Mouse (Mus musculus) right cerebral cortex, postnatal 4 days (tissue): Measurements from ENCODE around the gene Lyar.
A peak's percentile ranks its signal among the peaks of the same experiment; 100 is the strongest.

ENCODE experiments used
- DNase-seq: peaks from one replicate; pipeline ENCODE4 v3.0.0-alpha.2; 2022

Lyar gene

GRCm38 (mm10) chr5:38256551-38256950 lies 36.3 kb downstream of the Lyar start:
- no peak for DNase-seq

DNA sequence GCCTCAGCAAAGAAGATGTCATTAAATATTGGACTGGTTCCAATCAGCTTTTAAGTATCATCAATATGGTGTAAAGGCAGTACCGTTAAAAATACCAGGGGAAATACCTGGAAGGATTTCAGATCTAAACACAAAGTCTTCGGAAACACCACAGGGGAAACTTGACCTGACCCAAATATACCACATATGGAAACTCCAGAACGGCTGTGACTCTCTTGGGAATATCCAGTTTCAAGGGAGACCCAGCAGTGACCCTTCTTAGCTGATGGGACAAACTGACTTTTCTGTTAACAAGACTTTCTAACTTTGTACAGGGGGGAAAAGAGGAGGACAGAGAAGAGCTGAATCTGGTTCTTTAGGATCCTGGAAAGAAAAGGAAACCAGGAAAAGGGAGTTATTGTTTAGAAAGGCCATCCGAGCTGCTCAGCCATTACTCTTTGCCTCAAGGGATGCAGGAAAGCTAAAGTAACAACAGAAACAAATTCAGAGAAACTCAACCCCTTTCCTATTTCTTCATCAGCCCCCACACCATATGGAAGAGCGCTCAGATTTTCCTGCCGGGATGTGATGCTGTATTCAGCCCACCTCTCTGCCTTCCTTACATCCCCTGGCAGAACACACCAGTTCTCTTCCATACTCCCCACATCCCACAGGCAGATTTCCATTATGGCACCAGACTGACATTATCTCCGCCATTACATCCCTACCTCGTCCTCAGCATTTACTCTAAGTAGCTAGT lies 37.9 kb downstream of the Lyar start:
- no peak for DNase-seq

GRCm38 (mm10) chr5:38258773-38259146 lies 38.5 kb downstream of the Lyar start:
- no peak for DNase-seq

- no peak for DNase-seq
Observed at GRCm38 (mm10) chr5:38259455-38260106, 39.3 kb downstream of the Lyar start.

- peak; percentile 70 for DNase-seq
Observed at GRCm38 (mm10) chr5:38260107-38260682, 39.9 kb downstream of the Lyar start, which contains the start of gene Tmem128. TSS of gene Tmem128 (plus strand) at chr5:38260185.

DNA sequence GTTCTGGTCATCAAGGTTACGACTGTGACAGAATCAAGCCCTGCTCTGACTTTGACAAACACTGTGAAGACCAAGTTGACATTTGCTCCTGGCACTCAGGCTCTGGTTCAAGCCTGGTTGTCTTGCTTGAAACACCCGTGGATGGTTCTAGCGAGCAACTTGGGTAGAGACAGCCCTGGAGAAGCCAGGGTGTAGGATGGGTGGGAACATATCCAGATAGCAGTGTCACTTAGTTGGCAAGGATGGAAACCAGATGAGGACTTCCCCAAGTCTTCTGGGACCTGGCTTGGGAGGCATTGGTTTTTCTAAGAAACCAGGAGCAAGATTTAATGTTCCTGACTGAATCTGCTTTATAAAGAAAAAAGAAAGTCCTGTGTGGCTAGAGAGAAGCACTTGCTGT lies 50.7 kb downstream of the Lyar start:
- DNase-seq: no peak

- DNase-seq: no peak
Observed at GRCm38 (mm10) chr5:38273831-38274230, 53.6 kb downstream of the Lyar start.

DNA sequence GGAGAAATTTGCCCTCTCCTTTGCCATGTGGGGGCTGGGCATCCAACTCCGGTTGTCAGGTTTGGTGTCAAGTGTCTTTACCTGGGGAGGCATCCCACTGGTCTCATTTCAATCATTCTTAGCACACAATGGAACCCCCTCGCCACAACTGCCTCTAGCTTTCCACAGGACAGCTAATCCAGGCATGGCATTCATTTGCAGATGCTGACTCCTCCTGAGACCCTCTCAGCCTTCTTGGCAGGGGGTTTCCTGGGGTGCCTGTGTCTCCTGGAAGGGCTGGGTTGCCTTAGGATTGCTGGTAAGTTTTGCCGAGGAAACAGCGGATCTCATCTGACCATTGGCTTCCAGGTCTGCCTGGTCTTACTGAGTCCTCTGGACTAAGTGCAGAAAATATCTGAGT lies 55.5 kb downstream of the Lyar start, which contains the start of gene Otop1:
Gene Otop1 (plus strand): TSS at position 202 of the 400 bp plus-strand sequence.
- DNase-seq: no peak

DNA sequence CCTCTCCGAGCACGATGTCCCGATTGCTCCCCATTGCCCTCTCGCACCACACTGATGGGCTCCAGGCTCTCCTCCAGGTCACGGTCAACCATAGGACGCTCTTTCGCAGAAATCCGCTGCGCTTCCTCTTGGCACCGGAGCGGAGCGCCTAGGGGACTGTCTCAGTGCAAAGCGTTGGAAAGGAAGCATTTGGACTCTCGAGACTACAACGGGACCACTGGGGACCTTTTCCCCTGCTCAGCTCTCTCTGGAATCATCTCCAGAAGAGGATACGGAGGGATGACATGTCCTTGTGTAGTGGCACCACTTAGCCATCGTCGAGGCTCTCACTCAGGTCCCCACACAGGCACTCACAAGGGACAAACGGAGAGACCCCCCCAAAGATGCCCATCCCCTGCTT lies 56.2 kb downstream of the Lyar start:
- DNase-seq: no peak

DNA sequence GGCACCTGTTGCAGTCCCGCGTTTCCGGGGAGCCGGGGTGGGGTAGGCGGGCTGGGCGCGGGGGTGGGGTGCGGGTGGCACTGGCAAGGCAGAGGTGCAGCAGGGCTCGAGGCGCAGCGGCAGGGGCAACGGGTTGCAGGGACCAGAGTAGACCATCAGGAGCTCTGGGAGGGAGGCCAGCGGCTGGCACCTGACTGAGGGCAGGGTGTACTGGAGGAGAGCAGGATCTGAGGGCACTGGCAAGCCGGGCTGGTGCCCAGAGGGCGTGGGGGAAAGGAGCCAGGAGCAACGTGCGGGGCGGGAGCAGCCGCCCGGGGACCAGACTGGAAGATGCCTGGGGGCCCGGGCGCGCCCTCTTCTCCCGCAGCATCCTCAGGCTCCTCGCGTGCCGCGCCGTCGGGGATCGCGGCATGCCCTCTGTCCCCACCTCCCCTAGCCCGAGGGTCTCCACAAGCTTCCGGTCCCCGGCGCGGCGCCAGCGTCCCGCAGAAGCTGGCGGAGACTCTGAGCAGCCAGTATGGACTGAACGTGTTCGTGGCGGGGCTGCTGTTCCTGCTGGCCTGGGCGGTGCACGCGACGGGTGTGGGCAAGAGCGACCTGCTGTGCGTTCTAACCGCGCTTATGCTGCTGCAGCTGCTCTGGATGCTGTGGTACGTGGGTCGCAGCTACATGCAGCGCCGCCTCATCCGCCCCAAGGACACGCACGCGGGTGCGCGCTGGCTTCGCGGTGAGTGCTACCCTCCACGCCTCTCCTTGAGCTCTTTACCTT lies 57.0 kb downstream of the Lyar start:
- peak; percentile 20 for DNase-seq

DNA sequence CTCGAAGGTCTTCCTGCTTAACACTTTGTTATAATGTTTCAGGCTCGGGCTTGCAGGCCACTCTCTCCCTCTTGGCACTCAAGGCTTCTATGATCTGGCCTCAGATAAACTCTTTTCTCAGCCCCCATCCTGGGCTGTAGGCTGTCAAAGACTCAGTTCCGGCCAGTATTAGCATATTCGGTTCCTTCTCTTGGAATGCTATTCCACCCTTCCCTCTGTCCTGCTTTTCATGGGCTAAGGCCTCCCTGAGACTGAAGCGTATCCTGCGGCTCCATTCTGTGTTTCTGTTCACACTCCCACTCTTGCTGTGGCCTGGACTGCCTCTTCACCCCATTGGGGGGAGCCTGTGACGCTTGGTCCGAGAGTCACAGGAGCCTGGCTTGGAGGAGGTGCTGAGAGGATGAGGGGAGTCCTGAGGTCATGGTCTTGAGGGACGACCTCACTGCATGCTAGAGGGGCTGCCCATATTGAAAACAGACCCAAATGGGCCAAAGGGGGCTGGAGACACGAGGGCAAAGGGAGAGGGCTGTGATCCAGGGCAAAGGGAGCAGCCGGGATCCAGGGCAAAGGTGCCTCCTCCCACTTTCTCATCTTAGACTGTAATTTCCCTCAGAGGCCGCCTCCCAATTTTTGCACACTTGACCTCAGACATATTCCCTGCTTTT lies 57.8 kb downstream of the Lyar start:
- DNase-seq: no peak

GRCm38 (mm10) chr5:38280075-38280474 lies 59.8 kb downstream of the Lyar start:
- DNase-seq: no peak
